Mouse (Mus musculus) forelimb bud, embryonic 11.5 days (tissue): ENCODE measurements at regions not wholly inside any gene's neighbourhood (a gene's known extent, or its start where the extent isn't known, plus 50 kb on each side); places are given as distances from the start of the nearest gene placed in this dataset.
"Not testable (repeated sequence)": the region's sequence is repeated elsewhere in the genome, so short reads cannot be mapped to it uniquely, and the experiment has no call there.

Source experiments
- DNase-seq: peaks from one replicate; pipeline ENCODE4 v3.0.0-alpha.2; 2012; ENCODE audit warnings: low read depth, low spot score

DNA sequence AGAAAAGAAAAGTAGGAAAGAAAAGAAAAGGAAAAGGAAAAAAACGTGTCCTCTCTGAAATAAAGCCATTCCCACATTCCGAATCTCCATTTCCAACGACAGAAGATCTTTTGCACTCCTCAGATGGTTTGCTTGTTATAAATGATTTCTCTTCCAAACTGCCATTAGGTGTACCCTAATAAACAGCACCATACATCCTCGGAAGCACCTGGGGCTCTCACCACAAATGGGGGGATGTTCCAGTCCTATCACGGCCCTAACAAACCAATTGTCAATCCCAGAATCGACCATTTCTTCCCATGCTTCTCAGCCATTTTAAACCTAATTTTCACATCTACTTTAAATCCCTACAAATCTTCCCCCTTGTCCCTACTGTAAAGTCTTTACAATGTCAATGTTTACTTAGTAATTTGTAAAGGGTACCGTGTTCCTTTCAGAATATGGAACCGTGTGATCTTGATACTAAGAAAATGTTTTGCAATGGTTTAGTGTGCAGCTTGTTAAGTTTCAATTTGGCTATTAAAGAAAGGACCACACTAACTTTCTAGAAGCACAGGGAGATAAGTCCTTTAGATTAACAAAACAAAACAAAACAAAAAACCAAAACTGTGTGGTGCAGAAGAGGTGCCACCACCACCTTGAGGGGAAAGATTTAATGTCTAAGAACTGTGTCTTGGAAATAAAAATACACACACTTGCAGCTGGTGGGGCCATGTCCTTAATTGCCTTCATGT, 66.6 kb upstream of the Chd2 start:
- DNase-seq: no peak

DNA sequence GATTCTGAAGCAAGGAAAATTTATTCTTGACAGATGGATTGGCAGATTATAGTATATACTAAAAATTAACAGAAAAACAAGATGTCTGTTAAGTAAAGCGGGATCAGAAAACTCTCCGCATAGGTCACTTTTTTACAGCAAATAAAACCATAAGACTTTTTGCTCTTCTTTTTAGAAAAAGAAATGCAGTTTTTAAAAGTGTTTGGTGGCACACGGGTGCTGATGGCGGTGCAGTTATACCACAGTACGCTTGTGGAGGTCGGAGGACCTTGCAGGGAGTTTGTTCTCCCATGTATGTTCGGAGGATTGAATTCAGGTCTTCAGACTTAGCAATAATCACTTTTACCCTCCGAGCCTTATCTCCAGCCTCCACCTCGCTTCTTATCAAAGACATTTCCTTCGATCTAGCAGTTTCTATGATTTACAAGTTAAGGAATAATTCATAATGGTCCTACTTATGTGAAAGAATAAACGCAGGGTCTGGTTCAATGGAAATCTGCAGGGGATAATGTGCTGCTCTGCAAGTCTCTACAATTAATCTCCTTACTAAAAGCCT, 65.9 kb upstream of the Chd2 start:
- no peak for DNase-seq

DNA sequence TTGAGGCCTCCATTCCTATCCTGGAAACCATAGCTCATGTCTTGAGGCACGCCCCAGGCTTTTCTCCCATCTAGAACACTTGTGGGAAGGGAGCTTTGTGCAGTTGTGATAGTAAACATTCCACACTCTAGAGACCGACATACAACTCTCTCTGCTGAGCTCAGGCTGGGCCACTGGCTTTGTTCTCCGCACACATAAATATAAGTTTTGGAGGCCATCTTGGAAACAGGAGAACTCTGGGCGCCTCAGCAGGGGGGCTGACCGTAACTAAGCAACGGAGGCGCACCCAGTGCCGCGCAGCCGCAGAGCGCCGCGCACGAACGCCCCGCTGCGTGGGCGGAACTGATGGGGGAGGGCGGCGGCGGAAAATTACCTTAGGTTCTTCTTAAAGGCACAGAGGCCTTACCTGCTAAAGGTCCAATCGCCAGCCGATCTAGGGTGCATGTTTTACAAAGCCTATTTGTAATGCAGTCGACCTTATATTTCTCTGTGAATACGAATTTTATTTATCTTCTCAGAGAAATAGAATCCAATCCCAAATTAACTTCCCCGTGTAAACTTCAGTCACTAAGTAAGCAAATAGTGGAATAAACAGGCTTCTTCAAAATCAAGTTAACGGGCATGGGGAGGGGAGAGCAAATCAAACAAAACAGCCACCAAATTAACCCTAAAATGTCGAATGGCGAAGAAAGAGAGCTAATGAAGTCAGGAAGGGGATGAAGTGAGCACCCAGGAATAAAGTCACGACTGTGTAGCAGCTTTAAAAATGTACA, 65.2 kb upstream of the Chd2 start:
- DNase-seq: peak; percentile 95

DNA sequence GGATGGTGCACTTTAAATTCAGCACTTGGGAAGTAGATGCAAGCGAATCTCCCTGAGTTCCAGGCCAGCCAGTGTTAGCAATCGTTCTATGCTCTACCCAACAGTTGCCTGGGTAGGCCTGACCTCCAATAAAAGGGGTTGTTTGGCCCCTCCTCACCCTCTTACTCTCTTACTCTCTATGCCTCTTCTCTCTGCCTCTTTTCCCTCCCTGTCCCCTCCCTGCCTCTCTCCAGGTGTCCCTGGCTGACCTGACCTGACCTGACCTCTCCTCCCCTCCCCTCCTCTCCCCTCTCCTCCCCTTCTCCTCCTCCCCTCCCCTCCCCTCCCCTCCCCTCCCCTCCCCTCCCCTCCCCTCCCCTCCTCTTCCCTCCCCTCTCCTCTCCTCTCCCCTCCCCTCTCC, 63.0 kb upstream of the Chd2 start:
- DNase-seq: no peak

GRCm38 (mm10) chr7:73602815-73603551, 61.4 kb upstream of the Chd2 start:
- DNase-seq: no peak

GRCm38 (mm10) chr7:73601336-73601735, 59.7 kb upstream of the Chd2 start:
- no peak for DNase-seq

GRCm38 (mm10) chr7:73600776-73601175, 59.1 kb upstream of the Chd2 start:
- DNase-seq: no peak

DNA sequence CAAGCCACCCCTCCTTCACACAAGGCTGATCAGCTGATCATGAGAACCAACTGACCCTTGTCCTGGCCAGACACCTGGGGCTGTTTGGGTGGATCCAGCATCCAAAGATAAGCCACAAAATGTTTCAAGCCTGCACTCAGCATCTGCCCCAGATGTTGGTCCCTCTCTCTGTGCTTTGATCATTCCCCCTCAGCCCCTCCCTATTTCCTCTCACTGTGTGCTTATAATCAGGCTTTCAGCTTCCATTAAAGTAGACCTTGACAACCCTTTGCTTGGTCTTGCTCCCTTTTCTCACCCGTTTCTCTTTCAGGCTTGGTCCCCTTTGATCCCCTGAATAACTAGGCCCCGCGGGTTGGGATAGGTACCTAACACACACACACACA, 58.4 kb upstream of the Chd2 start:
- DNase-seq: not testable (repeated sequence)

DNA sequence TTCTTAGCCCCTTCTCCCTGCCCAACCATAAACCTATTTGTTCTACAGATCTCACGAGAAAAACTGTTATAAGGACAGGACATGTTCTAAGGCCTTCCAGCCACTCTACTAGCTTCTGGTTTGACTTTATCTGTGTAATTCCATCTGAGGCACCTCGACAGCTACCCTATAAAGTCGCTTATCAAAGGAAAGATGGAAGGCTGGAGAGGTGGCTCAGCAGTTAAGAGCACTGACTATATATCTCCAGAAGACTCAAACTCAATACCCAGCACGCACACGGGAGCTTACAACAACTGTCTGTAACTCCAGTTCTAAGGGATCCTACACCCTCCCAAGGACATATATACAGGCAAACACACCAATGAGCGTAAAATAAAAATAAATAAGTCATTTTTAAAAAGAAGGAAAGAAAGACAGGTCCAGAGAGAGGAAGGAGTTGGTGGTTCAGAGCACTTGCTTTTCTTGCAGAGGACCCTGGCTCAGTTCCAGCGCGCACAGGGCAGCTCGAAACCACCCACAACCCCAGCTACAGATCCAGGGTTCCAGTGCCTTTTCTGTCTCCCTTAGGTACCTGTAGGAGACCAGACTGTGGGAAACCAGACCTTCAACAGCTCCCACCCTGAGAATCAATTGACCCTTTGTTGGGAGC, 57.8 kb upstream of the Chd2 start:
- no peak for DNase-seq

- DNase-seq: no peak
Observed at GRCm38 (mm10) chr7:73597968-73598367, 56.3 kb upstream of the Chd2 start.

GRCm38 (mm10) chr7:73596866-73597840, 55.5 kb upstream of the Chd2 start:
- DNase-seq: no peak

DNA sequence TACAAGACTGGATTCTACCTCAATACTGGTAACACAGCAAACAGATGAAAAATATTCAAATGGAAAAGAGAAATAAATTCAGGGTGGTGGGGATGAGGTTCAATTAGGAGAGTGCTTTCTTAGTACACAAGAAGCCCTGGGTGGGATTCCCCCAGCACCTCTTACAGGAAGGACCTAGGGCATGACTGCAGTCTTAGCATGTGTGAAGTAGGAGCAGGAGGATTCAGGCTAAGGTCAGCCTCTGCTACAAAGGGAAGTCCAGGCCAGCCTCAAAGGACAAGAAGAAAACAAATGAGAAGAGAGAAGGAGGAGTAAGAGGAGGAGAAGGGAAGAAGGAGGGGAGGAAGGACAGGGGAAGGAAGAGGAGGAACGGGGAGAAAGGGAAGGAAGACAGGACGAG, 54.8 kb upstream of the Chd2 start:
- no peak for DNase-seq

- DNase-seq: peak; percentile 58
Observed at GRCm38 (mm10) chr7:73595860-73596259, 54.2 kb upstream of the Chd2 start.

DNA sequence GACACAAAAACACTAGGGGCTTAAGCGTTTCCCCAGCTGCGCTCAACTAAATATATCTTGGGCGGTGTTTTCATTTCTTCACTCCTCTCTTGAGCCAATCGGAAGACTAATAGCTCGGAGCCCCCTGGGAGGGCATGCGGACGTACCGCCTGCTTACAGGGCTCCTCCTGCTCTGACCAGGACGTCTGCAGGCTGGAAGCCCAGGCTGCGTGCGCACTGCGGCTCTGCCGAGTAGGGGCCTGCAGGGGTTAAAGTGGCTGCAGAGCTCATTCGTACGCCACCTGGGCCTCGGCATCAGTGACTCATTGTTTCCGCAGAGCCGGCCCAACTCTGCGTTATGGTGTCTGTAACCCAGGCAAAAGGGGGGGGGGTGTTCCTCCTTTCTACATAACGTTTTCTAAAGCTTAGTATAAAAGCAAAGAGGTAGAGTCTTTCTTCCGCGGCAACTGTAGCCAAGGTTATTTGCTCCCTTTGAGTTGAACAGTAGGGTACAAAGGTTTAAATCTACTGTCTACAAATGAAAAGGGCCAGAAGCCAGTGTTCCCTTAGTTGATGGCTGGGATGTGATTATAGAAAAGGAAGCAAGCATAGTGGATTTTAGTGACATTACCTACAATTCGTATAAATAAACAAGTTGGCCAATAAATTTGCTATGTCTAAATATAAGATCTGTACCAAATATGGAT, 53.7 kb upstream of the Chd2 start:
- peak; percentile 99 for DNase-seq

GRCm38 (mm10) chr7:73594492-73595139, 53.0 kb upstream of the Chd2 start:
- DNase-seq: peak; percentile 73

DNA sequence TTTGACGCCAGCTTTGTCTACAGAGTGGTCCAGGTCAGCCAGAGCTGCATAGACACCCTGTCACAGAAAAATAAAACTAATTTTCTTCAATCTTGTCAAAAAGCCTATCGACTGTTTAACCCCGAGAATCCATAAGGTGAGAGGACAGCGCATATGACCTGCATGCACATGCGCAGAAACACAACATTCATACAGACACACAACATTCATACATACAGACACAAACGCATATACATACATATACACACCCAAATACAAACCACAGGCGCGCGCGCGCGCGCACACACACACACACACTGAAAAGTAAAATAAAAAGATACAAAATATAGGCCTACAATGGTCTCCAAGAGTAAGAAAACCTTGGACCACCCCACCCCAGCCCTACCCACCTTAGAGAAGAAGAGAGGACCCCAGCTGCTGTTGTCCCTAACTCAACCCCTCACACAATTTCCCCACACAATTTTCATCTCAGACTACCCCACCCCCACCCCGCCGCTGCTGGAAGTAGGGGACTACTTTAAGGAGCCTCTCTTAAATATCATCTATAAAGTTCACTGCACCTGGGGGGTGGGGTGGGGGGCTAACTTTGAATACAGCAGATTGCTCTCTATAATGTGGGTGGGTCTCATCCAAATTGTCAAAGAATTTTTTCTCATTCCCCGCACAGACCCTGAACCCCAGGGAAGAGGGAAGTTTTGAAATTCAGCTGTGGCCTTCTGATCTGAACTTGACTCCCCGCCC, 52.2 kb upstream of the Chd2 start:
- DNase-seq: no peak

- DNase-seq: no peak
Observed at GRCm38 (mm10) chr7:73592857-73593256, 51.2 kb upstream of the Chd2 start.
